Mouse (Mus musculus): Measurements from ENCODE around the gene Spib.

DNA sequence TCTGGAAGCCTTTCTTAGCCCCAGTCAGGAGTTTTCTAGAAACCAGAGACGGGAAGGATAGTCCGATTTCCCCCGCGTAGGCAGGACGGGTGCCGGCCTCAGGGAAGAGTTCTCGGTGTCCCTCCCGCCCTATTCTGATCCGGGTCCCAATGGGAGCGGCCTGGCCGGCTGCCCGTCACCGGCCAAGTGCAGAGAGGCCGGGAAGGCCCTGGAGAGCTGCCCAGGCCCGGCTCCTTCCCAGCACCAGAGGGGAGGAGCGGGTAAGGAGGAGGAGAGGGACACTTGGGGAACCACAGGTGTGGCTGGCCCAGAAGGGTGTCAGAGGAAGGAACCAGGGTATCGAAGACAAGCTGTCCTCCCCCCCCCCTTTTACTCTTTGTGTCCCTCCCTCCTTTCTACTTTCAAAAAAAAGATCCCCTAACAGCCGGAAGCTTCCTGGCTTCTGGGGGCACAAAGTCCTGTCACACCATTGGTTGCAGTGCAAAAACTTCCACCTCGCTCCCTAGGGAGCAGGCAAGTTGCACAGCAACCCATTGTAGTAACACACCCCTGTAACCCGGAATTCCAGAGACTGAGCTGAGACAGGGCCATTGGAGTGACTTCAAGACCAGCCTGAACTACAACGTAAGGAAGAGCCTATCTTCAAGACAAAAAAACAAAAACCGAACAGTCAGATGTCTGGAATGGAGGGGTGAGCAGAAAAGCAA, 6.6 kb downstream of the Spib start:
- TF ChIP-seq CTCF (IDR thresholded peaks at IDR 0.05; ENCODE audit: borderline replicate concordance, extremely low read depth, insufficient read depth, insufficient read length) (no peak), POLR2A (IDR thresholded peaks at IDR 0.05; ENCODE audit: borderline replicate concordance, extremely low read depth, insufficient read depth, insufficient read length, poor library complexity, severe bottlenecking) (no peak)
